Mouse (Mus musculus) limb, embryonic 14.5 days (tissue): ENCODE measurements around the gene Asmt. TPM values are rescaled to one million over a fixed set of nuclear protein-coding genes. Genes with fewer than 3 reads are reported as not detected.

Source experiments
- ATAC-seq: fragments of 200-750 bp; cut with Nextera tagmentation; 2 replicates; pipeline ENCODE4 v1.8.0; 2017; ENCODE audit warnings: low read depth, moderate number of reproducible peaks, moderate TSS enrichment; ENCODE audit not compliant: low FRiP score
- DNase-seq: peaks from one replicate; pipeline ENCODE4 v3.0.0-alpha.2; 2015; ENCODE audit warnings: low spot score
- H3K27ac ChIP-seq: fragments of 300-500 bp; sonication (generic); replicated peaks from 2 replicates; pipeline ENCODE4 v1.5.1; 2014; ENCODE audit warnings: low read depth, mild to moderate bottlenecking, low read length, moderate library complexity, mixed read lengths
- H3K27me3 ChIP-seq: fragments of 300-500 bp; sonication (generic); 2 replicates; pipeline ENCODE4 v1.6.1; 2014; ENCODE audit warnings: low read length, mixed read lengths; ENCODE audit not compliant: control insufficient read depth, insufficient read depth
- H3K36me3 ChIP-seq: fragments of 300-500 bp; sonication (generic); 2 replicates; pipeline ENCODE4 v1.6.1; 2014; ENCODE audit warnings: mild to moderate bottlenecking, low read length, moderate library complexity, mixed read lengths; ENCODE audit not compliant: control insufficient read depth, insufficient read depth
- H3K4me1 ChIP-seq: fragments of 300-500 bp; sonication (generic); 2 replicates; pipeline ENCODE4 v1.6.1; 2014; ENCODE audit warnings: antibody characterized with exemption, low read length, mixed read lengths; ENCODE audit not compliant: control insufficient read depth, insufficient read depth
- H3K4me2 ChIP-seq: fragments of 300-500 bp; sonication (generic); replicated peaks from 2 replicates; pipeline ENCODE4 v1.6.1; 2014; ENCODE audit warnings: low read depth, mild to moderate bottlenecking, low read length, moderate library complexity; ENCODE audit not compliant: severe bottlenecking
- H3K4me3 ChIP-seq: fragments of 300-500 bp; sonication (generic); replicated peaks from 2 replicates; pipeline ENCODE4 v1.5.1; 2014; ENCODE audit warnings: low read length
- H3K9ac ChIP-seq: fragments of 300-500 bp; sonication (generic); 2 replicates; pipeline ENCODE4 v1.6.1; 2014; ENCODE audit warnings: mild to moderate bottlenecking, low read depth, low read length, moderate library complexity; ENCODE audit not compliant: severe bottlenecking
- H3K9me3 ChIP-seq: fragments of 300-500 bp; sonication (generic); 2 replicates; pipeline ENCODE4 v1.6.1; 2016; ENCODE audit warnings: low read length; ENCODE audit not compliant: control insufficient read depth
- POLR2A ChIP-seq: fragments of 200-500 bp; IDR thresholded peaks from 2 replicates; pipeline ENCODE4 v1.8.0; 2012; ENCODE audit warnings: inconsistent platforms, mild to moderate bottlenecking, moderate library complexity, borderline replicate concordance; ENCODE audit not compliant: insufficient read depth, insufficient read length; ENCODE audit errors: extremely low read depth
- WGBS: fragments of 180-500 bp; shearing (Covaris S2); extraction: QIAGEN DNeasy Blood & Tissue Kit; methylation state at CpG from one replicate; pipeline ENCODE4 v1.1.7; 2014; 5-methylcytosine and 5-hydroxymethylcytosine counted together
- polyA plus RNA-seq, 2 experiments: library from polyadenylated mRNA; depleted of rRNA in 1 of 2; stranded (reverse) in 1 of 2; unstranded in 1 of 2; fragments of >200 nt; fragmentation: Nextera tagmentation in 1 of 2; extraction: Ambion mirVana in 1 of 2; gene quantifications; 2 replicates each; pipeline versions ENCODE4 v1.2.1 to v1.2.3; 2012 to 2014

The Asmt gene
- polyA plus RNA-seq (2012; rRNA removed) (0.05 and 0.06 TPM in 2 replicates), polyA plus RNA-seq (2014; fragmentation: Nextera tagmentation; extraction: Ambion mirVana) (not detected in 2 replicates)

DNA sequence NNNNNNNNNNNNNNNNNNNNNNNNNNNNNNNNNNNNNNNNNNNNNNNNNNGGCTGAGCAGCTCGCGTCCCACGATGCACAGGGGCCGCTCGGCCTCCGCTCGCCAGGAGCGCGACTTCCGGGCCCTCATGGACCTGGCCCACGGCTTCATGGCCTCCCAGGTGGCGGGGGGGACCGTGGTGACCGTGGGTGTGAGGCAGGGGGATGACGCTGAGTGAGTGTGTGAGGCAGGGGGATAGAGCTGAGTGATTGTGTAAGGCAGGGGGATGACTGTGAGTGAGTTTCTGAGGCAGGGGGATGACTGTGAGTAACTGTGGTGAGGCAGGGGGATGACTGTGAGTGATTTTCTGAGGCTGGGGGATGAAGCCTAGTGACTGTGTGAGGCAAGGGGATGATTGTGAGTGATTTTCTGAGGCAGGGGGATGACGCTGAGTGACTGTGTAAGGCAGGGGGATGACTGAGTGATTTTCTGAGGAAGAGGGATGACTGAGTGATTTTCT, at the start of gene Asmt:
TSS of gene Asmt (plus strand) at position 51 of the 499 bp plus-strand sequence.
- DNase-seq = no peak
- peaks cover 7% of the 10 kb centered on the region; the same call in 1 of the 2 replicates for H3K36me3 ChIP-seq
- H3K9ac ChIP-seq = no peak within 1 kb of the TSS
- H3K9me3 ChIP-seq = peaks cover 46% of the 10 kb centered on the region
- no peaks in the 10 kb centered on the region for H3K27me3 ChIP-seq
- 0 out of 2 replicates have a peak, but pooled peaks have one; percentile 32 for ATAC-seq
- H3K4me1 ChIP-seq = no peaks in the 10 kb centered on the region
- no peak within 1 kb of the TSS for H3K4me3 ChIP-seq
- TF ChIP-seq POLR2A = no peak
- no peak within 1 kb of the TSS for H3K27ac ChIP-seq
- no peak within 1 kb of the TSS for H3K4me2 ChIP-seq
- WGBS = 93% methylated on average over 13 of the region's 16 CpGs

- DNase-seq = no peak
- WGBS = 78% methylated on average over 39 of the region's 42 CpGs
- peaks cover 7% of the 10 kb centered on the region; the same call in 1 of the 2 replicates for H3K36me3 ChIP-seq
Observed at GRCm38 (mm10) chrX:170673233-170673951, 948 bp downstream of the Asmt start.

DNA sequence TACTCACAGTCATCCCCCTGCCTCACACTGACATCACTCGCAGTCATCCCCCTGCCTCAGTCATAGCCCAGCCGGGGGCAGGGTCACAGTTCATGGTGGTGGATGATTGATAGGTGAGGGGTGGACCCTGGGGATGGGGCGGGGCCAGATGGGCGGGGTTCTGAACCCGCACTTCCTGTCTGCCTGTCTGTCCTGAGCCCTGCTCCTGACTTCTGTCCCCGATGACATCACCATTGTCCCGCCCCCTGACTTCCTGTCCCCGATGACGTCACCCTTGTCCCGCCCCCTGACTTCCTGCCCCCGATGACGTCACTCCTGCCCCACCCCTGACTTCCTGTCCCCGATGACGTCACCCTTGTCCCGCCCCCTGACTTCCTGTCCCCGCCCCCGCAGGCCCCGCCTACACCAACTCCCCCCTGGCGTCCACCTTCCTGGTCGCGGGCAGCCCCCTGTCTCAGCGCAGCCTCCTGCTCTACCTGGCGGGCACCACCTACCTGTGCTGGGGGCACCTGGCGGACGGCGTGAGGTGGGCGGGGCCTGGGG, 1.9 kb downstream of the Asmt start:
- Histone ChIP-seq H3K36me3 (peaks cover 7% of the 10 kb centered on the region; the same call in 1 of the 2 replicates), H3K4me1 (no peaks in the 10 kb centered on the region), H3K27me3 (no peaks in the 10 kb centered on the region), H3K4me3 (no peak overlapping the region), H3K27ac (no peak overlapping the region), H3K9ac (no peak overlapping the region), H3K4me2 (no peak overlapping the region), H3K9me3 (peaks cover 46% of the 10 kb centered on the region)
- no peak for TF ChIP-seq POLR2A
- ATAC-seq (peak; percentile 57; the same call in 1 of the 2 replicates), DNase-seq (no peak)
- 85% methylated on average over 27 of the region's 27 CpGs for WGBS

More at GRCm38 (mm10) chrX:170673233-170673951, 948 bp downstream of the Asmt start:
- Histone ChIP-seq H3K27me3 (no peaks in the 10 kb centered on the region), H3K9me3 (peaks cover 46% of the 10 kb centered on the region), H3K4me2 (no peak overlapping the region), H3K4me3 (no peak overlapping the region), H3K9ac (no peak overlapping the region), H3K4me1 (no peaks in the 10 kb centered on the region), H3K27ac (no peak overlapping the region)
- peak; percentile 50; the same call in 1 of the 2 replicates for ATAC-seq
- TF ChIP-seq POLR2A = no peak

GRCm38 (mm10) chrX:170674885-170675876, 2.7 kb downstream of the Asmt start:
- Histone ChIP-seq H3K4me1 (no peaks in the 10 kb centered on the region), H3K27ac (no peak overlapping the region), H3K4me3 (no peak overlapping the region), H3K9ac (no peak overlapping the region), H3K27me3 (no peaks in the 10 kb centered on the region), H3K36me3 (peaks cover 7% of the 10 kb centered on the region; the same call in 1 of the 2 replicates), H3K9me3 (peaks cover 46% of the 10 kb centered on the region), H3K4me2 (no peak overlapping the region)
- ATAC-seq (0 out of 2 replicates have a peak, but pooled peaks have one; percentile 7), DNase-seq (no peak)
- 90% methylated on average over 39 of the region's 39 CpGs for WGBS
- no peak for TF ChIP-seq POLR2A
